Mouse (Mus musculus) right cerebral cortex, postnatal 14 days (tissue): ENCODE measurements at regions not wholly inside any gene's neighbourhood (a gene's known extent, or its start where the extent isn't known, plus 50 kb on each side); places are given as distances from the start of the nearest gene placed in this dataset.
A peak's percentile ranks its signal among the peaks of the same experiment; 100 is the strongest.

Experiments
- DNase-seq: peaks from one replicate; pipeline ENCODE4 v3.0.0; 2022

DNA sequence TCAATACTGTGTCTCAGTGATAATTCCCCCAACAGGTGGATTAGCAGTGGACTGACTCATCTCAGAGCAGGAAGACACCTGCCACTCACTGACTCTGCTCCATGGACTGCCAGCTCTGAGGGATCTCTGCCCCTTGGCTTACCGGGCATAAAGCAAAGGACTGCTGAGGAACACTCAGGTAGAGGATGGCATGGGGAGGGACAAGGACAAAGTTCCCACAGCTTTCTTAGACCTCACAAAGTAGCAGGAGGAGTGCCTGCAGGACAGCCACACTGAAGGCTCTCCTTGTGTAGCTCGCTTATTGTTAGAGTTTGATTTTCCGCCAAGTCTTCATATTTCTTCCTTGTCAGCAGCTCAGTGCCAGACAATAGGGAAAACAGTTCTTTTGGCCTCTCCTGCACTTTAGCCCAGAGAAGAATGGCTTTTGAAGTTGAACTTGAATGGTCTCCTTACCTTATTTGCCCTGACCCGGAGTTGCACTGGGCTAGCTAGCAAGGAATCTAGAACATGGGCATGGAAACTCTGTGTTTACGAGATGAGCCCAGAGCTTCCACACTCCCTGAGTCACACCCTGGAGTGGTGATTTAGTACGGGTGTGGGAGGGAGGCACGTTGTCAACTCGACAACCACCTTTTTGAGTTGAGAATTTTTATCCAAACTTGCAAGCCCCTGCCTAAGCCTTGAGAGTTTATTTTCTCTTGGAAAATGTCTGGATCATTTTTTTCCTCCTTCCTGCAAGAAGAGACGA, 331.4 kb downstream of the Cog6 start:
- no peak for DNase-seq

DNA sequence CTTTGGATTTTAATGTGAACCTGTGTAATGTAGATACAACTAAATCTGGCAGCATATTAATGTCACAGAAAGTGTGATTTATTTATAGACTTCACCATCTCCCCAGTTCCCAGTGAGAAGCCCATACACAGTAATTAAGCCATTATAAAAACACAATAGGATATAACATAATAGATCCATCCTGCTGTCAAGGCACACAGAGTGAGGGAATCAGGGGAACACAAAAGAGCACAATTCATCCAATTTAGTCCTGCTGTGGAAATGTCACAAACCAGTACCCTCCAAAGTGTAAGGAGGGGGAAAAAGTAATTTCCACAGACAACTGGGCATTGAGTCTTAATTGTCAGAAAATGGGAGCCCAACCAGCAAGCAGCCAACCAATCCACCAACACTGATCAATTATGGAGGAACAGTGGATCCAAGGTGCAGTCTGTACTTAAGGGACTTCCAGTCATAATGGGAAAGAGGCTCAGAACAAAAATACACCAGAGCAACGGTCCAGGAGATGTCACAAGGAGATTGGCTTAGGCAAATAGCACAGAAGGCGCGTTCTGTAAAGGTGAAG, 336.1 kb downstream of the Cog6 start:
- no peak for DNase-seq

DNA sequence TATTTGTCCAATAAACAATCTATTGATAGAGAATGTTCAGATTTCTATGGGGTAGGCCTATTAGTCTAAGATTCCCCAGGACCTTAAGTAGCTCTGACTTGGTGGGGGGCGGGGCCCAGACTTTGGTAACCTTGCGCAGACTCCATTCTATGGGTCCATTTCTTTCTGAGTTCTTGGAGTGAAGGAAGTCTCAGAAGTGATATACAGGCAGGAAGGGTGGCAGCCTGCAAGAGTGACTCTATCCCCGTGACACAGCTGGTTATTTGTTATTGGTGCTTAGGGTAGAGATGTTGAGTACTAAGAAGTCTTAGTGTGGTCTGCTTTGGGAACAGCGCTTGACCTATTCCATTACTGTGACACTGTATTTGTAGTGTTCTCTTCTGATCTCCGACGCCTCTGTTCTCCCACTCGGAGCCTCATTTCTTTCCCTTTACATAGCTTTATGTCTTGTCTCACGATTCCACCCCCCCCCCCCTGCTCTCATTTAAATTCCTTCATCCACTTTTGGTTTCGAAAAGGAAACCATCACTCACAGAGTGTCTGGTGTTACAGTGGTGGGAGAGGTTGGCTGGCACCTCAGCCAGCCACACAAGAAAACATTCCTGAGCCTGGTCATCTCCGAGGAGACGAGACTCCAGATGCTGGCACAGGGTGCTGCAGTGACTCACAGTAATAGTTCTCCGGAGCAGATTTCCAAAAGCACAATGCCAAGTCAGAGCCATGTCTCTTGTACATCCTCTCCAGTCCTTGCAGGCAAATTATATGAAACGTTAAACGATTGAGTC, 340.0 kb downstream of the Cog6 start:
- no peak for DNase-seq

DNA sequence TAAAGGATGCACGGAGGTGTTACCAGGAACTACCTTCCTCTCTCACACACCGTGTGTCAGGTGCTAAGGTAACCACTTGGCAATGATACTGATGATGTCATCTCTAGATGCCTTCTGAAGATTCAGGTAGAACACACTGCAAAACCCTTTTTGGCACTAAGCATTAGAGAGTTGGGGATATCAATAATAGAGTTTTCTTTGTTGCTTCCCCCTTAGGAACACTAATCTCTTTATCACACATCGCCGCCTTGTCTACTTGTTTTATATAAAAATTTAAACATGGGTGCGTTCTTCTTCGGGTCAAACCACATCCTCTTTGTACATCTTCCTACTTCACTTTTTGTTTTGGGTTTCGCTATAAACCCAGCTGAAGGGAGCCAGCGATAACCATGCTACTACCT, 346.4 kb downstream of the Cog6 start:
- DNase-seq: no peak

DNA sequence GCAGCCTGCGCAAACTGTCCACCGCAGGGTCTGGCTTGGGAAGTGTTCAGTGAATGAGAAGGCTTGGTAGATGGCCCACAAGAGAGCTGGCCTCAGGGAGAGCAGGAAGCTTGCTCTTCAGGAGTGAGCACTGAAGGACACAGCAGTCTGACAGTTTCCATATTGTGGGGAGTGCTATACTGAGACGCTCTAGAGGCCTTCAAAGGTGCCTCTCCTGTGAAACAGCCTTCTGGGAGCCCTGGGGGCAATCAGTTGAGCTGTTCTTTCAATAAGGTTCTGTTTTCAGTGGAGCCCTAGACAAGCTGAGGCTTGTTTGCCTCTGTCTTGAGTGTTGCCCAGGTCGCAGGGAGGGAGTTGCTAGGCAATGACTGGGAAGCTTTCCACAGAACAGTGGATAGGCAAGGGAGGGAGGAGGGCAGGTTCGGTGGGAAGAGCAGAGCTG, 353.9 kb downstream of the Cog6 start:
- DNase-seq: no peak

DNA sequence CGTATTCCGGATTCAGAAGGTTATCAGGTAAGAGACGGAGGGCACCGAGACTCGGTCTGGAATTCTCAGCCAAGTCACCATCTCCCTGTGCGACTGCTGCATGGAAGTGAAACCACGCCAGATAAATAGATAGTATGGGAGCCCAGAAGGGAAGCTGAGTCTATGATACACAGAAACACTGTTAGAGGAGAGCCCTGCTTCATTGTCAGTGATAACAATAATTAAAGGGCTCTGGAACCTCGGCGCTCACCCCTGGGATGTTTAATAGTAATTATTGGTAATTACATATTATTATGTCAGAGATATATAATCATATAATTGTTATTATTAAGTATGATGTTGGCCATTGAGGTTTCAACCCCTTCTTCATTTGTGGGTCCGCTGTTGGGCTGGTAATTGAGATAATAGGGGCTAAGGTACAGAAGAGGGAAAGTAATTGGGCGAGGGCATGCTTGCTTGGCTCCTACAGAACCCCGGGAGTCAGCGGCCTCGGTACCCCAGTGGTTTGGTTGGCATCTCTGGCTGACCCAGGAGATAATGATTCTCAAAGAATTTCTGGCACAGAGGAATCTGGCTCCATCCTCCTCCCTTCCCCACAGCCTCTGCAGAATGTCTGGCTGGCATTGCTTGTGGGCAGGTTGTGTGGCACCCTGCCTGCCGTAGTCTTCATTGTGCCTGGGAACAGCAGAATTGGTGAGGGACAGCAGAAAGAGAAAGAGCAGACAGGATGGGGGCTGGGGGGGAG, 354.7 kb downstream of the Cog6 start:
- DNase-seq: no peak

DNA sequence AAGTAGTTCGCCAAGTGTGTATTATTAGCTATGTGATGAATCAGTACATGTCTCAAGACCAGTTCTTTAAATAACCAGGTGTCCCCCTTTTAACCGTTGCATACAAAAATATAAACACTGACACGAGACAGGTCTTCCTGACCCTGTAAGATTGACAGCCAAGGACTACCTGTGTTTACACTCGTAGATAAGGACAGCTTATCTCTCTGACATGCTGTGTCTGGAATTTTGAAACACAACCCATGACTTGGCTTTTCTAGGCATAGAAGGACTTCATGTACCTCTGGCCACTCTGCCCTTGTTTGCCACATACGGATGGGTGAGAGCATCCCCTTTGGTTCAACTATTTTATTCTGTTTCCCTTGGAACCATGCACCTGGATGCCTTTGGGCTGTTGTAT, 364.0 kb downstream of the Cog6 start:
- DNase-seq: no peak

GRCm38 (mm10) chr3:52652476-52652870, 364.6 kb downstream of the Cog6 start:
- no peak for DNase-seq

DNA sequence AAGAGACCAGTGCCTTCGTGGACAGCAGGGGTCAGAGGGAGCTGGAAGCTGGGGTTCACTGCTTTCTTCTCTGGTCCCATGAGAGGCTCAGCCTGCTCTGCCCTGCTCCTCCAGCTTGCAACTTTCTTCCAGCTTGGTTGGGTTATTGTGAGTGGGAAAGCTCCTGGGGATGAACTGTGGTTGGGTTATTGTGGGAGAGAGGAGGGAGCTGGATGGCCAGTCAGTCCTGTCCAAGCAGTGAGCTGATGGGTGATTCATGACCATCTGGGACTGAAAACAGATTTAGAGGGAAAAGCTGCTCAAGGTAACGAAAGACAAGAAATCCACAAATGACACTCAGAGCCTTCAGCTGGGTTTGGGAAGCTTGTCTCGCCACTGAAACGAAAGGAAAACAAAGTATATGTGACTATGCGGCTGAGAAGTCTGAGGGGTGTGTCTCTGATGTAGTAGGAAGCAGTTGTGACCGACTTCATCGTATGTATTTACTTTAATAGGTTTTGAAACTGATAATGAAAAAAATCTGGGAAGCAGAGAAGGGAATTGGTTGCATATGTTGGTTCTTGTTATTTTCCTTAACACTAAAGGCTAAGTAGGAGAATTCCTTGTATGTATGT, 365.1 kb downstream of the Cog6 start:
- DNase-seq: no peak

- no peak for DNase-seq
Observed at GRCm38 (mm10) chr3:52650071-52650470, 367.0 kb downstream of the Cog6 start.

DNA sequence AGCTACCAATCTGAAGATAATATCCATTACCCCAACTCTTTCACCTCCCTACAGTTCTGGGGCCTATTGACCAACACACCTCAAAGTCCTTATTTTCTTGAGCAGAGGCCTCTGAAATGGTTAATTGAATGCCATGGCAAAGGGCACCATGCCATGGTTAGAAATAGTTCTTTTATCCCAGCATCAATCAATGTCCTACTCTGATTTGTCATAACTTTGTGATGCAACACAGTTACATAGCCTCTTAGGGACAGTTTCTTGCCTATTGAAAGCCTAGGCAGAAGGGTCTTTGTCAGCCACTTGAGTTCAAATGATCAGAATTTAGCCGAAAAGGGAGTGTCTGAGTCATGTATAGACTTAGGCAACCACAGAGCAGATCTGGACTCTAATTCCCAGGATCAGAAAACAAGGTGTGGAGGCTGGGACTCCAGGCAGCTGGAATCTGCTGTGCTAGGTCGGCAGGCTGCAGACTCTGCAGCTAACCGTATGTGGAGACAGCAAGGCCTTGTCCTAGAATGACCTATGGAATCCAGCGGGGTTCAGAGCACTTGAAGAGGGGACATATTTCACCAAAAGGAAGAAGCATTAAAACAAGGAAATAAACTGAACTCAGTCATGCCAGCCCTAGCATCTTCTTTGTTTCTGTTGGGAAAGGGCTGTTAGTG, 368.1 kb downstream of the Cog6 start:
- DNase-seq: no peak

- DNase-seq: no peak
Observed at GRCm38 (mm10) chr3:52647900-52648299, 369.1 kb downstream of the Cog6 start.

DNA sequence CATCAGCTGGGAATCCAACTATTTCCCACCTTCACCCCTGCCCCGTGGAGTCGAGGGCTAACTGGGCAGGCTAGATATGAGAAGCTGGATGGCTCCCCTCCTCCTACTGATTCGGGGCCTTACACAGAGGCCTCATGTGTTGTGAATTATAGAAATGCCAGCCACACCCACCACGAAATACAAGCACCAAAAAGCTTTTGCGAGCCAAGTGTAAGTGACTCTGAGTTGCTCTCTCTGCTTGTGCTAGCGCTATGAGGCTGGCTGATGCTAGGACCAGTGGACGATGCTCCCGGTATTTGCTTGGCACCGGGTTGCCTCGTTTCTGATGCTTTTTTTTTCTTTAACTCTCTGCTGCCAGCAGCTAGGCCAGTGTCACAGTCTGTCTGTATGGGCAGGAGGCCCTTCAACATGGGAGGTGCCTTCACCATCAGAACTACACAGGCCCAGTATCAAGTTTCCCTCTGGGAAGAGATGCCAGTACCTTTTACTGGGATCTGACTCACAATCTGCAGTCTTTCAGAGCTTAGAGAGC, 369.8 kb downstream of the Cog6 start:
- no peak for DNase-seq

DNA sequence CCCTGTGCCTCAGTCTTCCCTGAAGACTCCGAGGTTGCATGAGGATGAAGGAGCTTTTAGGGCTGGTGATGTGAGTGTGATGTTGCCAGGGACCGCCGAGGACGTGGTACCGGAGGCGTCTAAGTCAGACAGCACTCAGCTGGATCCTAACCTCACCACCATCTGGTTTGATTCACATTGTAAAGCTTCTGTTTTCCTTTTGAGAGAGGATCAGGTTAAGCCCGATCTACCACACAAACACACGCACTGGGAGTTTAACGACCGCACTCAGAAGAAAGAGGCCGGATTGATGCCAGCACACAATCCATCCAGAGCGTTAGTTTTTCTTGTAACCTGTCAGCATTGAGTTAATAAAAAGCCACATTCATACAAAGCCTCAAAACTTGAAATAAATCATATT, 371.9 kb downstream of the Cog6 start:
- no peak for DNase-seq

DNA sequence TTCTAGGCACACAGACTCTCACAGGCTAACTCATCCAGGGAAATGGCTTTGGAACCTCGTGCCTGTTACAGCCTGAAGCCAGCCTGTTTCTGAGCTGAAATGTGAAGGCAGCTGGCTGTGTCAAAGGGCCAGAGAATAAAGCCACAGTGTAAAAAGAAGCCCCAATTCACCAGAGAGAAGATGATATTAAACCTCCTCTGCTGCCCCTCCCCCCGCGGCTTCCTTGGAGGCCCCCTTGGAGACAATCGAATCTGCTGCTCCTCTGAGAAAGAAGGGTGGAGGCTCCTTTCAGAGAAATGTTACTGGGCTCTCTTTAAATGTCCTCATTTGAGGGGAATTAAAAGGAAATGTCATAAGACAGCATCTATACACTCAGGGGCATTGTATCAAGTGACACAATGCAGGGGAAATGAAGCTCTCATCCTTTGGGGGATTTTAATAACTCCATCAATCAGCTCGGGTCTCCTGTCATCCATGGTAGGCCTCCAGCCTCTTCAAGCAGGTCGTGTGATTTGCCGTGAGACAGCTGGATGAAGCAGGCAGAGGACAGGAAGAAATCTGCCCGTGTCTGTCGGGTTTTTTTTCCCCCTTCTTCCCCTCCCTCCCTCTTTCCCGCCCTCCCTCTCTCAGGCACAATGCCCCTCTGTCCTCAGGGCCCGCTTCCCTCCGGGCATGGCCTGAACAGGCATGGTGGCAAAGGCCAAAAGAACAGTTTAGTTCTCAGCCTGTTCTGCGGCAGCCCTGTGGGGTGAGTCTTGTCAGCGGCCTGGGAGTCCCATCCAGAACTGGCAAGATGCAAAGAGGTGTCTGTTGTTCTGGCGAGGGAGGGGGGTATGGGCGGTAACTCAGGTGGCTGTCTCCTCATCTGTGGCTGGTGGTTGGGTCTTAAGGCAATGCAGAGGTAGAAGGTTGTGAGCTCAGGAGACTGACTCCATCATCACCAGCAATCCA, 372.6 kb downstream of the Cog6 start:
- peak; percentile 20 for DNase-seq

DNA sequence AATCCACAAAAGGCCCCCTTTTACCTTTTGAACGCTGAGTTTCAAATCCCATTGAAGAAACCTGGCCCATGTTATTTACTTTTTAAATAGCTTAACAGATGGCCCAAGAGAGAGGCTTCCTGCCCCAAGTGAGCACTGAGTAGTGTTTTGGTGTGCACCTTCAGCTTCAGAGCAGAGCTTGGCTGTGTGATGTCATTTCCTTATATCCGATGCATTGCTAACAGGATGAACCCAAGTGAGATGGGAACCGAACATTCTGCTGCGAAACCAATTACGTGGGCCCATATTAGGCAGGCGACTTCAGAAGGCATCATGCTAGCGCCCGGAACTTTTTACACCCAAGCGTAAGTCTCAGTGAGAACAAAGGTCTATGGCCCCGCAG, 373.2 kb downstream of the Cog6 start:
- DNase-seq: no peak

GRCm38 (mm10) chr3:52643100-52643551, 373.9 kb downstream of the Cog6 start:
- DNase-seq: no peak

DNA sequence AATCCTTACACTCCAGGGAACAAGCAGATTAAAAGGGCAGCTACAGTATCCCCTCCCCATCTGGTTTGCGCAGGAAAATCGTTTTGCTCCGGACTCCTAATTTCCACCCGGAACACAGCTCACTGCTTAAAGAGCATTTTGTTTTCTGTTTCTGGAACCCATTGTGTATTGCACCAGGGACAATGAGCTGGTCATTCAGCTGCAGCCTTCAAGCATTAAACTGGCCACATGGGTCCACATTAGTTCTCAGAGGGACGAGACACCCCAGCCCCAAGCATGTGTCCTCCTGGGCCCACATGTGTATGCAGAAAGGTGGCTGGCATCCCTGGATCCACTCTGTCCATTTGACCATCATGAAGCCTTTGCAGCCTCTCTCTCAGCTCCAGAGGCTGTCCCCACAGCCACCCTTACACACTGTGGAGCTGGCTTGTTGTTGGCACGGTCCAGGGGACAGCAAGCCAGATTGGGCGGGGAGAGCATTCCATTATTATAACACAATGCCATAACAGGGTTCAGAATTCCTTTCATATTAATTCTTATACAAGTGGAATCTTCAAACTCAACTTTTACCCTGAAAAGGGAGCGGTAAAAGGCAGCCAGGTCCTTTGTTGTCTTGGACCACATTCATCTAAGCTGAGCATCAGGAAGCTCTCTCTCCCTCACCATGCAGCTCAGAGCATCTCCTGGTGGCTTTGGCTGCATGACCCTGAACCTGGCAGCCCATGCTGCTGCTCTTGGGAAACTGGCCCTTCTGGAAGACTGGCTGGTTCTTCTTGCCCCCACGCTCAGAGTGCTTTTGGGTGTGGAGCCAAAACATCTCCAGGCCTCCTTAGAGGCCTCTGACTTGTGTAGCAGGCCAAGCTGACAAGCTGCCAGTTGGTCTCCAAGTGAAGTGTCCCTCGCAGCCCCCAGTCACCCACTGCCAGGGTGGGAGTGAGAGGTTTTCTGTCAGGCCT, 373.4 kb downstream of the Foxo1 start:
- peak; percentile 18 for DNase-seq
